Mouse (Mus musculus) forebrain, embryonic 10.5 days (tissue): ENCODE measurements at regions not wholly inside any gene's neighbourhood (a gene's known extent, or its start where the extent isn't known, plus 50 kb on each side); places are given as distances from the start of the nearest gene placed in this dataset.
"Not testable (repeated sequence)": the region's sequence is repeated elsewhere in the genome, so short reads cannot be mapped to it uniquely, and the experiment has no call there.

Experiments
- DNase-seq: peaks from one replicate; pipeline ENCODE4 v3.0.0-alpha.2; 2017; ENCODE audit warnings: low spot score; ENCODE audit errors: extremely low spot score
- H3K27ac ChIP-seq: fragments of 300-500 bp; sonication (generic); 2 replicates; pipeline ENCODE4 v1.5.1; 2016; ENCODE audit warnings: mild to moderate bottlenecking
- H3K27me3 ChIP-seq: fragments of 300-500 bp; sonication (generic); 2 replicates; pipeline ENCODE4 v1.6.1; 2016; ENCODE audit warnings: mild to moderate bottlenecking; ENCODE audit not compliant: poor library complexity, severe bottlenecking
- H3K36me3 ChIP-seq: fragments of 300-500 bp; sonication (generic); replicated peaks from 2 replicates; pipeline ENCODE4 v1.6.1; 2016; ENCODE audit warnings: mild to moderate bottlenecking, moderate library complexity
- H3K4me1 ChIP-seq: fragments of 300-500 bp; sonication (generic); 2 replicates; pipeline ENCODE4 v1.6.1; 2016
- H3K4me3 ChIP-seq: fragments of 300-500 bp; sonication (generic); 2 replicates; pipeline ENCODE4 v1.5.1; 2016; ENCODE audit warnings: mild to moderate bottlenecking, moderate library complexity
- H3K9me3 ChIP-seq: fragments of 300-500 bp; sonication (generic); 2 replicates; pipeline ENCODE4 v1.6.1; 2016; ENCODE audit warnings: mild to moderate bottlenecking, moderate library complexity
- WGBS: fragments of 180-500 bp; shearing (Covaris S2); methylation state at CpG from one replicate; pipeline ENCODE4 v1.1.7; 2016; 5-methylcytosine and 5-hydroxymethylcytosine counted together

GRCm38 (mm10) chr13:98438206-98438605 lies 53.6 kb downstream of the Gm10320 start:
- Histone ChIP-seq H3K36me3 (no peaks in the 10 kb centered on the region), H3K9me3 (no peaks in the 10 kb centered on the region), H3K27me3 (no peaks in the 10 kb centered on the region), H3K27ac (no peak overlapping the region), H3K4me1 (no peaks in the 10 kb centered on the region), H3K4me3 (no peak overlapping the region)
- DNase-seq: no peak
- WGBS: 88% methylated on average over 8 of the region's 8 CpGs

GRCm38 (mm10) chr13:98436961-98437360 lies 54.8 kb downstream of the Gm10320 start:
- Histone ChIP-seq H3K27me3 (peaks cover 6% of the 10 kb centered on the region), H3K4me1 (no peaks in the 10 kb centered on the region), H3K36me3 (no peaks in the 10 kb centered on the region), H3K9me3 (no peaks in the 10 kb centered on the region), H3K4me3 (no peak overlapping the region), H3K27ac (no peak overlapping the region)
- DNase-seq: no peak
- 82% methylated on average over 8 of the region's 8 CpGs for WGBS

GRCm38 (mm10) chr13:98435245-98435975 lies 56.4 kb downstream of the Gm10320 start:
- DNase-seq: no peak

GRCm38 (mm10) chr13:98429851-98430250 lies 62.0 kb downstream of the Gm10320 start:
- H3K4me3 ChIP-seq: peak overlapping the region; percentile 7; the same call in 1 of the 2 replicates
- H3K9me3 ChIP-seq: no peaks in the 10 kb centered on the region
- no peak overlapping the region for H3K27ac ChIP-seq
- no peaks in the 10 kb centered on the region for H3K36me3 ChIP-seq
- WGBS: 22% methylated on average over 21 of the region's 21 CpGs
- peaks cover 49% of the 10 kb centered on the region for H3K27me3 ChIP-seq
- DNase-seq: no peak
- H3K4me1 ChIP-seq: peaks cover 21% of the 10 kb centered on the region

More at GRCm38 (mm10) chr13:98435245-98435975, 56.4 kb downstream of the Gm10320 start:
- Histone ChIP-seq H3K27me3 (peaks cover 22% of the 10 kb centered on the region), H3K9me3 (no peaks in the 10 kb centered on the region), H3K4me3 (no peak overlapping the region), H3K4me1 (peaks cover under 1% of the 10 kb centered on the region; the same call in 1 of the 2 replicates), H3K36me3 (no peaks in the 10 kb centered on the region), H3K27ac (no peak overlapping the region)
- WGBS: 93% methylated on average over 8 of the region's 8 CpGs

- peak overlapping the region; percentile 30; the same call in 1 of the 2 replicates for H3K4me3 ChIP-seq
- peaks cover 49% of the 10 kb centered on the region for H3K27me3 ChIP-seq
- 11% methylated on average over 16 of the region's 16 CpGs for WGBS
- not testable (repeated sequence) for H3K36me3 ChIP-seq, H3K9me3 ChIP-seq, H3K27ac ChIP-seq
- H3K4me1 ChIP-seq: peaks cover 21% of the 10 kb centered on the region
- peak; percentile 33 for DNase-seq
These were observed 64.1 kb downstream of the Gm10320 start for GRCm38 (mm10) chr13:98427660-98428059.

- Histone ChIP-seq H3K36me3 (no peaks in the 10 kb centered on the region), H3K4me3 (no peak overlapping the region), H3K4me1 (peaks cover 17% of the 10 kb centered on the region), H3K9me3 (no peaks in the 10 kb centered on the region), H3K27ac (no peak overlapping the region), H3K27me3 (peaks cover 23% of the 10 kb centered on the region)
- WGBS: 94% methylated on average over 7 of the region's 7 CpGs
- no peak for DNase-seq
These were observed 66.8 kb downstream of the Gm10320 start for GRCm38 (mm10) chr13:98425026-98425425.

GRCm38 (mm10) chr13:98424000-98424399 lies 67.8 kb downstream of the Gm10320 start:
- 91% methylated on average over 12 of the region's 12 CpGs for WGBS

GRCm38 (mm10) chr13:98420419-98421043 lies 66.5 kb downstream of the Foxd1 start:
- H3K4me3 ChIP-seq: no peak overlapping the region
- H3K36me3 ChIP-seq: no peaks in the 10 kb centered on the region
- no peaks in the 10 kb centered on the region for H3K9me3 ChIP-seq
- no peak overlapping the region for H3K27ac ChIP-seq
- H3K4me1 ChIP-seq: no peaks in the 10 kb centered on the region
- WGBS: 83% methylated on average over 15 of the region's 15 CpGs
- no peak for DNase-seq
- no peaks in the 10 kb centered on the region for H3K27me3 ChIP-seq

More at GRCm38 (mm10) chr13:98424000-98424399, 67.8 kb downstream of the Gm10320 start:
- no peaks in the 10 kb centered on the region for H3K9me3 ChIP-seq
- H3K4me1 ChIP-seq: peaks cover 10% of the 10 kb centered on the region
- no peak for DNase-seq
- H3K27ac ChIP-seq: no peak overlapping the region
- H3K27me3 ChIP-seq: peaks cover 13% of the 10 kb centered on the region
- H3K36me3 ChIP-seq: no peaks in the 10 kb centered on the region
- H3K4me3 ChIP-seq: no peak overlapping the region

GRCm38 (mm10) chr13:98417736-98418135 lies 63.7 kb downstream of the Foxd1 start:
- H3K27me3 ChIP-seq: no peaks in the 10 kb centered on the region
- WGBS: 91% methylated on average over 4 of the region's 4 CpGs
- no peak overlapping the region for H3K4me3 ChIP-seq
- no peak for DNase-seq
- H3K36me3 ChIP-seq: no peaks in the 10 kb centered on the region
- H3K27ac ChIP-seq: no peak overlapping the region
- H3K9me3 ChIP-seq: no peaks in the 10 kb centered on the region
- no peaks in the 10 kb centered on the region for H3K4me1 ChIP-seq

- no peaks in the 10 kb centered on the region for H3K9me3 ChIP-seq
- 88% methylated on average over 6 of the region's 6 CpGs for WGBS
- DNase-seq: no peak
- no peaks in the 10 kb centered on the region for H3K36me3 ChIP-seq
- H3K4me3 ChIP-seq: no peak overlapping the region
- no peak overlapping the region for H3K27ac ChIP-seq
- H3K27me3 ChIP-seq: no peaks in the 10 kb centered on the region
- H3K4me1 ChIP-seq: no peaks in the 10 kb centered on the region
These were observed 62.4 kb downstream of the Foxd1 start for GRCm38 (mm10) chr13:98416457-98416856.

- Histone ChIP-seq H3K27ac (no peak overlapping the region), H3K4me3 (no peak overlapping the region), H3K9me3 (no peaks in the 10 kb centered on the region), H3K27me3 (no peaks in the 10 kb centered on the region), H3K4me1 (no peaks in the 10 kb centered on the region), H3K36me3 (no peaks in the 10 kb centered on the region)
- DNase-seq: no peak
- WGBS: 81% methylated on average over 3 of the region's 3 CpGs
These were observed 60.8 kb downstream of the Foxd1 start for GRCm38 (mm10) chr13:98414851-98415250.

- no peak for DNase-seq
- Histone ChIP-seq H3K9me3 (no peaks in the 10 kb centered on the region), H3K36me3 (no peaks in the 10 kb centered on the region), H3K4me1 (no peaks in the 10 kb centered on the region), H3K27ac (no peak overlapping the region), H3K4me3 (no peak overlapping the region), H3K27me3 (no peaks in the 10 kb centered on the region)
- WGBS: 75% methylated on average over 4 of the region's 4 CpGs
These were observed 59.2 kb downstream of the Foxd1 start for GRCm38 (mm10) chr13:98413233-98413632.
